Mouse (Mus musculus) left cerebral cortex, adult 2 months (tissue): ENCODE measurements around the gene Ccdc13. TPM values are rescaled to one million over a fixed set of nuclear protein-coding genes. Genes with fewer than 3 reads are reported as not detected.

Source experiments
- DNase-seq, 2 experiments: peaks; one replicate each; pipeline ENCODE4 v3.0.0; 2021 to 2022; ENCODE audit warnings: low spot score in 2 of 2, mixed read lengths in 1 of 2; ENCODE audit errors: extremely low spot score in 1 of 2
- H3K27ac ChIP-seq: fragments of 200-600 bp; 2 replicates; pipeline ENCODE4 v1.8.1; 2022
- H3K4me3 ChIP-seq: fragments of 200-600 bp; 2 replicates; pipeline ENCODE4 v1.8.1; 2022
- CTCF ChIP-seq: fragments of 200-600 bp; IDR thresholded peaks from 2 replicates; pipeline ENCODE4 v1.8.1; 2022; ENCODE audit warnings: antibody characterized with exemption, mild to moderate bottlenecking, moderate library complexity
- intact Hi-C: fragments of 180-260 bp; cut with DNase I; formaldehyde crosslinking; loops from one replicate; pipeline ENCODE4 v1.15.1; 2025
- long read RNA-seq, 2 experiments: library from polyadenylated mRNA; stranded (forward); transcript quantifications; one replicate each; pipeline ENCODE4 v2.0.0; 2021; ENCODE audit warnings: borderline mapping rate in 2 of 2
- total RNA-seq, 2 experiments: library from RNA; stranded (reverse); gene quantifications; 2 replicates each; pipeline ENCODE4 v1.2.3; 2021

The Ccdc13 gene
- 1 to 10 TPM; 5.7 to 6.2 TPM for total RNA-seq
- long read RNA-seq, experiment 1, partial matches to known transcripts: 3 of 8 reads
- long read RNA-seq, experiment 1, other reads (novel, unspliced or antisense): 1 of 8 reads
- long read RNA-seq, experiment 2, partial matches to known transcripts: 1 of 10 reads
- long read RNA-seq, experiment 2, other reads (novel, unspliced or antisense): 6 of 10 reads

GRCm38 (mm10) chr9:121838829-121839621 is at the start of gene Ccdc13:
TSS of gene Ccdc13 (minus strand) at chr9:121839461.
- peak within 1 kb of the TSS; percentile 44; the same call in 1 of the 2 replicates for H3K27ac ChIP-seq
- TF ChIP-seq CTCF: no peak
- peak within 1 kb of the TSS; percentile 58 for H3K4me3 ChIP-seq
- peak; percentile 86 to 87 for DNase-seq
- intact Hi-C loops: no loop called here

- intact Hi-C loops: no loop called here
- Histone ChIP-seq H3K27ac (peak overlapping the region; percentile 45; the same call in 1 of the 2 replicates), H3K4me3 (no peak overlapping the region)
- DNase-seq: peak in 1 of 2 experiments; percentile 5
- TF ChIP-seq CTCF: no peak
Measured at GRCm38 (mm10) chr9:121882015-121882457, 42.8 kb upstream of the Ccdc13 start.

GRCm38 (mm10) chr9:121881301-121881700 is 42.0 kb upstream of the Ccdc13 start:
- intact Hi-C loops: loop anchor here (1.0 to 2.0 kb wide), 2 partner anchors 21 to 104 kb away; no protein-coding TSS in a partner anchor
- H3K4me3 ChIP-seq: no peak overlapping the region

GRCm38 (mm10) chr9:121880840-121881239 is 41.6 kb upstream of the Ccdc13 start:
- intact Hi-C loops: loop anchor here (1.0 to 2.0 kb wide), 2 partner anchors 21 to 104 kb away; no protein-coding TSS in a partner anchor
- H3K27ac ChIP-seq: peak overlapping the region; percentile 51
- peak; percentile 65 for TF ChIP-seq CTCF
- peak; percentile 50 to 66 for DNase-seq
- H3K4me3 ChIP-seq: no peak overlapping the region

More at GRCm38 (mm10) chr9:121881301-121881700, 42.0 kb upstream of the Ccdc13 start:
- peak overlapping the region; percentile 51 for H3K27ac ChIP-seq
- DNase-seq: peak; percentile 21 to 24
- peak; percentile 35 for TF ChIP-seq CTCF

GRCm38 (mm10) chr9:121877052-121877740 is 37.9 kb upstream of the Ccdc13 start:
- no peak overlapping the region for H3K27ac ChIP-seq
- peak; percentile 92 for TF ChIP-seq CTCF
- intact Hi-C loops: loop anchor here (1.0 kb wide), 1 partner anchor 31 kb away; no protein-coding TSS in a partner anchor
- DNase-seq: peak; percentile 57 to 67
- no peak overlapping the region for H3K4me3 ChIP-seq

- no peak for TF ChIP-seq CTCF
- no peak overlapping the region for H3K4me3 ChIP-seq
- DNase-seq: no peak
- intact Hi-C loops: no loop called here
- no peak overlapping the region for H3K27ac ChIP-seq
Measured at GRCm38 (mm10) chr9:121873578-121873977, 34.3 kb upstream of the Ccdc13 start.

- intact Hi-C loops: no loop called here
- no peak overlapping the region for H3K27ac ChIP-seq
- no peak for DNase-seq
- no peak overlapping the region for H3K4me3 ChIP-seq
- TF ChIP-seq CTCF: no peak
Measured at GRCm38 (mm10) chr9:121872062-121872683, 32.9 kb upstream of the Ccdc13 start.

- Histone ChIP-seq H3K4me3 (no peak overlapping the region), H3K27ac (no peak overlapping the region)
- DNase-seq: no peak
- intact Hi-C loops: no loop called here
- no peak for TF ChIP-seq CTCF
Measured at GRCm38 (mm10) chr9:121869973-121870515, 30.8 kb upstream of the Ccdc13 start.

GRCm38 (mm10) chr9:121869432-121869831 is 30.2 kb upstream of the Ccdc13 start:
- intact Hi-C loops: no loop called here

GRCm38 (mm10) chr9:121868236-121868635 is 29.0 kb upstream of the Ccdc13 start:
- DNase-seq: no peak
- Histone ChIP-seq H3K27ac (no peak overlapping the region), H3K4me3 (no peak overlapping the region)
- no peak for TF ChIP-seq CTCF
- intact Hi-C loops: no loop called here

More at GRCm38 (mm10) chr9:121869432-121869831, 30.2 kb upstream of the Ccdc13 start:
- H3K27ac ChIP-seq: no peak overlapping the region
- DNase-seq: no peak
- TF ChIP-seq CTCF: no peak
- H3K4me3 ChIP-seq: no peak overlapping the region

- no peak for TF ChIP-seq CTCF
- Histone ChIP-seq H3K4me3 (no peak overlapping the region), H3K27ac (no peak overlapping the region)
- intact Hi-C loops: no loop called here
- DNase-seq: no peak
Measured at GRCm38 (mm10) chr9:121867632-121868031, 28.4 kb upstream of the Ccdc13 start.
